Mouse (Mus musculus) myocyte (in vitro differentiated cells): Measurements from ENCODE around the gene Kazn.

Experiments
- CEBPB ChIP-seq: IDR thresholded peaks from 2 replicates; pipeline ENCODE4 v1.6.1; 2011; ENCODE audit warnings: mild to moderate bottlenecking, moderate library complexity; ENCODE audit not compliant: poor library complexity, insufficient read depth, severe bottlenecking
- E2F4 ChIP-seq: IDR thresholded peaks from one replicate; pipeline ENCODE4 v1.6.1; 2011; ENCODE audit warnings: mild to moderate bottlenecking, control low read depth, moderate library complexity; ENCODE audit not compliant: insufficient read depth
- MAX ChIP-seq: IDR thresholded peaks from one replicate; pipeline ENCODE4 v1.6.1; 2011; ENCODE audit warnings: low read depth, mild to moderate bottlenecking, control low read depth
- MYOD1 ChIP-seq, 3 experiments: IDR thresholded peaks; one replicate each; pipeline ENCODE4 v1.6.1; 2011; ENCODE audit warnings: control low read depth in 2 of 3, low read depth in 2 of 3, mild to moderate bottlenecking in 2 of 3, moderate library complexity in 1 of 3; ENCODE audit not compliant: insufficient read length in 2 of 3, control insufficient read depth in 1 of 3
- MYOG ChIP-seq, 3 experiments: IDR thresholded peaks; one replicate each; pipeline ENCODE4 v1.6.1; 2011; ENCODE audit warnings: control low read depth in 2 of 3, low read depth in 2 of 3, mild to moderate bottlenecking in 2 of 3; ENCODE audit not compliant: insufficient read length in 2 of 3, control insufficient read depth in 1 of 3, insufficient read depth in 1 of 3
- POLR2A ChIP-seq: IDR thresholded peaks from one replicate; pipeline ENCODE4 v1.6.1; 2011; ENCODE audit warnings: low read depth, mild to moderate bottlenecking, control low read depth, moderate library complexity; ENCODE audit not compliant: insufficient read length
- POLR2AphosphoS2 ChIP-seq: IDR thresholded peaks from one replicate; pipeline ENCODE4 v1.6.1; 2011; ENCODE audit warnings: low read depth, control low read depth; ENCODE audit not compliant: insufficient read length
- REST ChIP-seq: IDR thresholded peaks from one replicate; pipeline ENCODE4 v1.6.1; 2011; ENCODE audit warnings: mild to moderate bottlenecking, control low read depth, moderate library complexity; ENCODE audit not compliant: insufficient read depth, insufficient read length
- TCF12 ChIP-seq: IDR thresholded peaks from one replicate; pipeline ENCODE4 v1.6.1; 2011; ENCODE audit warnings: mild to moderate bottlenecking, control low read depth; ENCODE audit not compliant: poor library complexity, insufficient read depth, severe bottlenecking
- TCF3 ChIP-seq: IDR thresholded peaks from one replicate; pipeline ENCODE4 v1.6.1; 2011; ENCODE audit warnings: low read depth, control low read depth; ENCODE audit not compliant: insufficient read length
- USF1 ChIP-seq: IDR thresholded peaks from one replicate; pipeline ENCODE4 v1.6.1; 2011; ENCODE audit warnings: low read depth, mild to moderate bottlenecking, control low read depth, moderate library complexity

DNA sequence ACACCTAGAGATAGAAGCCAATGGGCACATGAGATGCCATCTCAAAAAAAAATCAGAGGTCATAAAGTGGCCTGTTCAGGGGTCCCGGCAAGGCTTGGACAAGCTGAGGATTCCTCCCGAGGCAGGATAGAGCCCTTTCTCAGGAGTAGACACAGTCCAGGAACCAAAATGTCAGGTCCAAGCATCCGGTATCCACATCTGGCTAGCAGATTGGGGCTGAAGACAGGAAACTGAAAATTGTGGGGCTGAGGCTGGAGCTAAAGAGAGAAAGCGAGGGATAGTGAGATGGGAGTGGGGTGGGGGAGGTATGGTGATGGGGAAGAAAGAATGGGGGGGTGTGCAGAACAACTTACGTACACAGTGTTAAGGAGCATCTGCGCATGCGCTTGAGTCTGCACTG, 25.1 kb upstream of the Kazn start:
- TF ChIP-seq MAX (no peak), E2F4 (no peak), TCF12 (no peak), POLR2A (no peak), USF1 (no peak), TCF3 (no peak), REST (no peak), POLR2AphosphoS2 (no peak), MYOG (IDR thresholded peaks at IDR 0.05; ENCODE audit: control insufficient read depth in 1 of 3, insufficient read depth in 1 of 3, insufficient read length in 2 of 3, low read depth in 2 of 3) (no peak), CEBPB (no peak), MYOD1 (IDR thresholded peaks at IDR 0.05; ENCODE audit: control insufficient read depth in 1 of 3, insufficient read length in 2 of 3, low read depth in 2 of 3) (no peak)
